Mouse (Mus musculus) embryonic facial prominence, embryonic 14.5 days (tissue): Measurements from ENCODE around the gene Dhx32. TPM values are rescaled to one million over a fixed set of nuclear protein-coding genes. Genes with fewer than 3 reads are reported as not detected.
A peak's percentile ranks its signal among the peaks of the same experiment; 100 is the strongest.

Source experiments
- ATAC-seq: fragments of 200-750 bp; cut with Nextera tagmentation; 2 replicates; pipeline ENCODE4 v1.8.0; 2017; ENCODE audit warnings: low read depth, moderate number of reproducible peaks, moderate TSS enrichment
- DNase-seq: peaks from one replicate; pipeline ENCODE4 v3.0.0-alpha.2; 2015; ENCODE audit warnings: low spot score
- H3K27ac ChIP-seq: fragments of 300-500 bp; sonication (generic); replicated peaks from 2 replicates; pipeline ENCODE4 v1.5.1; 2014; ENCODE audit warnings: low read depth, mild to moderate bottlenecking, low read length, moderate library complexity
- H3K27me3 ChIP-seq: fragments of 300-500 bp; sonication (generic); replicated peaks from 2 replicates; pipeline ENCODE4 v1.6.1; 2014; ENCODE audit warnings: low read length; ENCODE audit not compliant: control insufficient read depth, insufficient read depth
- H3K36me3 ChIP-seq: fragments of 300-500 bp; sonication (generic); 2 replicates; pipeline ENCODE4 v1.6.1; 2014; ENCODE audit warnings: low read length, mixed read lengths; ENCODE audit not compliant: control insufficient read depth, insufficient read depth
- H3K4me1 ChIP-seq: fragments of 300-500 bp; sonication (generic); 2 replicates; pipeline ENCODE4 v1.6.1; 2014; ENCODE audit warnings: antibody characterized with exemption, low read length; ENCODE audit not compliant: control insufficient read depth, insufficient read depth
- H3K4me2 ChIP-seq: fragments of 300-500 bp; sonication (generic); 2 replicates; pipeline ENCODE4 v1.6.1; 2014; ENCODE audit warnings: low read depth, mild to moderate bottlenecking, low read length, moderate library complexity, mixed read lengths
- H3K4me3 ChIP-seq: fragments of 300-500 bp; sonication (generic); 2 replicates; pipeline ENCODE4 v1.5.1; 2014; ENCODE audit warnings: low read depth, mild to moderate bottlenecking, low read length
- H3K9ac ChIP-seq: fragments of 300-500 bp; sonication (generic); 2 replicates; pipeline ENCODE4 v1.6.1; 2014; ENCODE audit warnings: low read depth, mild to moderate bottlenecking, low read length, moderate library complexity, mixed read lengths
- H3K9me3 ChIP-seq: fragments of 300-500 bp; sonication (generic); 2 replicates; pipeline ENCODE4 v1.6.1; 2016; ENCODE audit warnings: low read length; ENCODE audit not compliant: control insufficient read depth
- WGBS: fragments of 180-500 bp; shearing (Covaris S2); extraction: QIAGEN DNeasy Blood & Tissue Kit; methylation state at CpG from one replicate; pipeline ENCODE4 v1.1.7; 2014; 5-methylcytosine and 5-hydroxymethylcytosine counted together
- polyA plus RNA-seq: library from polyadenylated mRNA; unstranded; fragments of >200 nt; fragmentation: Nextera tagmentation; extraction: Ambion mirVana; gene quantifications from 2 replicates; pipeline ENCODE4 v1.2.1, GENCODE M21; 2014

The Dhx32 gene
- 29.4 and 32.2 TPM in 2 replicates for polyA plus RNA-seq

GRCm38 (mm10) chr7:133782717-133783435, at the start of gene Dhx32:
Dhx32 (minus strand) TSS chr7:133782726.
- 19% methylated on average over 18 of the region's 18 CpGs for WGBS
- Histone ChIP-seq H3K4me2 (no peak within 1 kb of the TSS), H3K9ac (no peak within 1 kb of the TSS), H3K27ac (no peak within 1 kb of the TSS), H3K27me3 (no peaks in the 10 kb centered on the region), H3K4me3 (no peak within 1 kb of the TSS), H3K4me1 (no peaks in the 10 kb centered on the region), H3K9me3 (no peaks in the 10 kb centered on the region), H3K36me3 (no peaks in the 10 kb centered on the region)
- DNase-seq (peak; percentile 87), ATAC-seq (peak; percentile 67)

DNA sequence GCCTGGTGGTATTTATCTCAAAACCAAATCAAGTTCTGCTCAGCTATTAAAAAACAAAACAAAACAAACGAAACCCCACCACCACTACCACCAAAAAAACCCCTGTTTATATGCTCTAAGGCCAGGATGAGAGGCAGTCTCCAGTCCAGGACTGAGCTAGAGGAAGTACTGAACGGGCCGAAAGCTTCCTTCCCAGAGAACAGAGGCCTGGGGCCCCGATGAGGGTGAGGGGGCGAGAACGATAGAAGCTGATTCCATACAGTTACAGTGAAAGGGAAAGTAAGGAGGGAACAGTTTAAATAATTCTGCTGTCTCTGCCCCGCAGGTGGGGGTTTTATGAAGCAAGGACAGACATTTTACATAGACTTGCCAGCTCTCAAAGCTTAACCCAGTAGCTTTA, 47.1 kb upstream of the Dhx32 start:
- no peak for ATAC-seq
- Histone ChIP-seq H3K27me3 (no peaks in the 10 kb centered on the region), H3K9me3 (no peaks in the 10 kb centered on the region), H3K4me2 (no peak overlapping the region), H3K9ac (no peak overlapping the region), H3K4me3 (no peak overlapping the region), H3K4me1 (no peaks in the 10 kb centered on the region), H3K36me3 (no peaks in the 10 kb centered on the region), H3K27ac (no peak overlapping the region)
- WGBS, result 43% methylated on average over 7 of the region's 7 CpGs
- no peak for DNase-seq

- Histone ChIP-seq H3K9me3 (peaks cover 7% of the 10 kb centered on the region; the same call in 1 of the 2 replicates), H3K27me3 (no peaks in the 10 kb centered on the region), H3K4me1 (no peaks in the 10 kb centered on the region), H3K4me3 (no peak overlapping the region), H3K27ac (no peak overlapping the region), H3K9ac (no peak overlapping the region), H3K36me3 (no peaks in the 10 kb centered on the region), H3K4me2 (no peak overlapping the region)
- 43% methylated on average over 4 of the region's 4 CpGs for WGBS
- ATAC-seq (no peak), DNase-seq (no peak)
Measured at GRCm38 (mm10) chr7:133828514-133828913, 46.0 kb upstream of the Dhx32 start.

GRCm38 (mm10) chr7:133824579-133824978, 42.1 kb upstream of the Dhx32 start:
- DNase-seq (no peak), ATAC-seq (no peak)
- Histone ChIP-seq H3K27me3 (no peaks in the 10 kb centered on the region), H3K9me3 (peaks cover 7% of the 10 kb centered on the region; the same call in 1 of the 2 replicates), H3K4me1 (no peaks in the 10 kb centered on the region), H3K4me2 (no peak overlapping the region), H3K4me3 (no peak overlapping the region), H3K9ac (no peak overlapping the region), H3K27ac (no peak overlapping the region), H3K36me3 (no peaks in the 10 kb centered on the region)
- 96% methylated on average over 2 of the region's 2 CpGs for WGBS

GRCm38 (mm10) chr7:133823751-133824150, 41.2 kb upstream of the Dhx32 start:
- no peak for ATAC-seq
- no peak overlapping the region for H3K4me2 ChIP-seq
- 80% methylated on average over 6 of the region's 6 CpGs for WGBS
- no peaks in the 10 kb centered on the region for H3K27me3 ChIP-seq
- DNase-seq, result no peak
- H3K4me1 ChIP-seq, result no peaks in the 10 kb centered on the region
- H3K4me3 ChIP-seq, result no peak overlapping the region
- H3K36me3 ChIP-seq, result no peaks in the 10 kb centered on the region
- H3K27ac ChIP-seq, result no peak overlapping the region
- H3K9ac ChIP-seq, result no peak overlapping the region
- peaks cover 7% of the 10 kb centered on the region; the same call in 1 of the 2 replicates for H3K9me3 ChIP-seq

- no peaks in the 10 kb centered on the region for H3K9me3 ChIP-seq
- no peak overlapping the region for H3K4me3 ChIP-seq
- DNase-seq, result no peak
- H3K4me2 ChIP-seq, result no peak overlapping the region
- H3K4me1 ChIP-seq, result no peaks in the 10 kb centered on the region
- no peak overlapping the region for H3K27ac ChIP-seq
- no peak overlapping the region for H3K9ac ChIP-seq
- no peaks in the 10 kb centered on the region for H3K27me3 ChIP-seq
- no peaks in the 10 kb centered on the region for H3K36me3 ChIP-seq
- WGBS, result 73% methylated on average over 4 of the region's 4 CpGs
- no peak for ATAC-seq
Measured at GRCm38 (mm10) chr7:133813331-133813730, 30.8 kb upstream of the Dhx32 start.

GRCm38 (mm10) chr7:133812927-133813326, 30.4 kb upstream of the Dhx32 start:
- WGBS, result 67% methylated on average over 7 of the region's 7 CpGs
- no peak for DNase-seq

DNA sequence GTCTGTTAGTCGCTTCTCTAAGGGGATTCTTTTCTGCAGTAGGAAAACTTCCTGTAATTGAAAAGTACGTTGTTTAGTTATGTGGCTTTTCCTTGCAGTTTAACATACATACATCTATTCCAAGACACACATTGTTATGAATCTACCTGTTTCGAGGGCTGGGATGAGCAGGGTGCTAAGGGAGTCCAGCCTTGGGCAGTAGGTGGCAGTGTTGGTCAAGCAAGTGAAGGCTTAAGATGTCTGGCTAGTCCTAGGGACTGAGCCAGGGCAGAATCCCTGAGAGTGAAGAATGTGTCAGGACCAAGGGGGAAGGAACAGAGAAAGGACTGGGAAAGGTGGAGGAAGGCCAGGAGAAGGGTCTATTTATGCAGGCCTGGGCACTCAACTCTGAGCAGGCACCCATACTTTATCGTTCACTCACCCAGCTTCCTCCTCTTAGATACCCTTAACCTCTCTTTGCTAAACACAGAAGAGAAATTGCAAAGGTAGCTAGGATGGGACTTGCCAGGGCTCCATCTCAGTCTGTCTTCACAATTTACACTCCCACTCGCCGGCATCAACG, 23.2 kb upstream of the Dhx32 start:
- WGBS, result 49% methylated on average over 7 of the region's 7 CpGs
- no peak overlapping the region for H3K4me2 ChIP-seq
- no peaks in the 10 kb centered on the region for H3K9me3 ChIP-seq
- H3K27me3 ChIP-seq, result no peaks in the 10 kb centered on the region
- no peak overlapping the region for H3K9ac ChIP-seq
- no peak overlapping the region for H3K27ac ChIP-seq
- peak; percentile 75 for DNase-seq
- peak; percentile 85; the same call in 1 of the 2 replicates for ATAC-seq
- no peaks in the 10 kb centered on the region for H3K36me3 ChIP-seq
- H3K4me1 ChIP-seq, result no peaks in the 10 kb centered on the region
- no peak overlapping the region for H3K4me3 ChIP-seq

More at GRCm38 (mm10) chr7:133812927-133813326, 30.4 kb upstream of the Dhx32 start:
- H3K27ac ChIP-seq, result no peak overlapping the region
- no peak for ATAC-seq
- no peaks in the 10 kb centered on the region for H3K36me3 ChIP-seq
- no peak overlapping the region for H3K4me2 ChIP-seq
- H3K9ac ChIP-seq, result no peak overlapping the region
- no peaks in the 10 kb centered on the region for H3K9me3 ChIP-seq
- no peaks in the 10 kb centered on the region for H3K27me3 ChIP-seq
- no peaks in the 10 kb centered on the region for H3K4me1 ChIP-seq
- no peak overlapping the region for H3K4me3 ChIP-seq

DNA sequence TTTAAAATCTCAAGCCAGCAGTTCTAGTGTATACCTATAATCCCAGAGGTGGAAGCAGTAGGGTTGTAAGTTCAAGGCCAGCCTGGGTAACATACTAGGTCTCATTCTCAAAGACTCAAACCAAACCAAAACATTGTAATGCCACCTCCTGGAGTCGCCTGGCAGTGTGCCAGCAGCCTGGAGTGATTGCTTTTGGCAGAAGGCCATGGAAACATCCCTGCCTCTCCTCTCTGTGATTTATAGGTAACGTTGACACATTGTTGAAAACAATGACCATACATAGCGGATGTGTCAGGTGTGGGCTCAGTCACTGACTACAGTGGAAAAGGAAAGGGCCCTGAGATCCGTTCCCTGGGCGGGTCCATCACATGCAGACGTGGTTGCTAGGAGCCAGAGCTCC, 19.3 kb upstream of the Dhx32 start:
- Histone ChIP-seq H3K27me3 (no peaks in the 10 kb centered on the region), H3K4me3 (no peak overlapping the region), H3K4me2 (no peak overlapping the region), H3K27ac (no peak overlapping the region), H3K9ac (no peak overlapping the region), H3K9me3 (no peaks in the 10 kb centered on the region), H3K4me1 (no peaks in the 10 kb centered on the region), H3K36me3 (no peaks in the 10 kb centered on the region)
- ATAC-seq (no peak), DNase-seq (peak; percentile 46)
- WGBS, result 61% methylated on average over 6 of the region's 6 CpGs
